Mouse (Mus musculus) brain, adult 2 months (tissue): ENCODE results near the gene Parp14.

ENCODE experiments used
- DNase-seq: peaks from one replicate; pipeline ENCODE4 v3.0.0; 2011; ENCODE audit warnings: low read depth, low spot score

Gene Parp14

GRCm38 (mm10) chr16:35787568-35788189, 83.7 kb downstream of the Parp14 start:
- DNase-seq, result no peak

- DNase-seq, result no peak
Measured at GRCm38 (mm10) chr16:35787163-35787562, 84.2 kb downstream of the Parp14 start.

- no peak for DNase-seq
Measured at GRCm38 (mm10) chr16:35784134-35784725, 87.1 kb downstream of the Parp14 start.

- no peak for DNase-seq
Measured at GRCm38 (mm10) chr16:35783207-35783573, 88.2 kb downstream of the Parp14 start.
